Mouse (Mus musculus): ENCODE data around the gene Ero1l. TPM values are rescaled to one million over a fixed set of nuclear protein-coding genes. Genes with fewer than 3 reads are reported as not detected.

The Ero1l gene
- 10 to 100 TPM; 29.8 to 34.6 TPM for total RNA-seq (2021)
- long read RNA-seq, experiment 1, partial matches to known transcripts = 0 of 2 reads
- long read RNA-seq, experiment 1, other reads (novel, unspliced or antisense) = 2 of 2 reads
- long read RNA-seq, experiment 2, partial matches to known transcripts = 0 of 1 reads
- long read RNA-seq, experiment 2, other reads (novel, unspliced or antisense) = 1 of 1 reads

DNA sequence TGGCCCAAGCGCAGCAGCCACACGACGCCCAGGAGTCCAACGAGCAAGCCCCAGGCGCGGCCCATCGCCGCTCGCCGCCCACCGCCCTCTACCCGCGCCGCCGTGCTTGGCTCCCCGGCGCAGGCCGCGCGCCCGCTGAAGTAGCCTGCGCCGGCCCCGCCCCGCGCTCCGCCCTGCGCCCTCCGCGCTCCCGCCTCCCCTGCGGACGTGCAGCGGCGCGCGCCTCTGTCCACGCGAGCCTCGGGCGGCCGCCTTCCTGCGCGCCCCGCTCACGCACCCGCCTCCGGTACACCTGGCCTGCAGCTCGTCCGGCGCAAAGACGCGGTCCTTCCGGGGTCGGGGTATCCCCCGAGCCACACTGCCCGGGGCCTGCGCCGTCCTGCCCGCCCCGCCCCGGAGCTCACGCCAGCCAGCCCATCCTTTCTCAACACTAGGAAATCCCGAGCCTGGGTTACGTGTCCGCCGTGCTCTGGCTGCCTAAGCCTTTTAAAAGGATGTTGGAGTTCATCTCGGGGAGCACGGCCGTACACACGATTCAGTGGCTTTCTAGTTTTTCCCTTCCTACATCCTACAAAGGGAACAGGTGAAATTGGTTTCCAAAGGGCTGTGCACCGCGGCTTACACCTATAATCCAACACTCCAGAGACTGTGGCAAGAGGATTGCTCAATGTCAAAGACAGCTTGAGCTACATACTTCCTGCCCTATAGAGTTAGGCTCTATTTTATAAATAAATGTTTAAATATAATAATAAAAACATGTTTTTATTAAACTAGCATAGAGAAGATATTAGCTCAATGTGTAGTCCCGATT is at the start of gene Ero1l:
TSS of gene Ero1l (minus strand) at position 346 of the 811 bp plus-strand sequence.
- peak; percentile 89 for DNase-seq

DNA sequence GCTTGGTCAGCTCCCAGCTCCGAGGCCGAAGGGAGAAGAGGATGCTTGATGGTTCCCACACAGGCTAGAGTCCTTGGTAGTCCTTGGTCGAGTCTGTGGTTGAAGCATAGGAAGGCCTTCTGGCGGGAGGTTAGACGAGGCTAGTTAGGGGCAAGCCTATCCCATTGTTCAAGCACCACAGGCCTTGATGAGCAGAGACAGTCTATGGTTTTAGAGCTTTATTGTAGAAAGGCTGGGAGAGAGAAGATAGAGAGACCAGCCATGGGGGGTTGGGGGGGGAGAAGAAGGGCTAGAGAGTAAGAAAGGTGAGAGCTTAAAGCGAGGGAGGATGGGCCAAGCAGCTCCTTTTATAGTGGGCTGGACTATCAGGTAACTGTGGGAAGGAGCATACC is 46.6 kb upstream of the Ero1l start:
- no peak for DNase-seq

DNA sequence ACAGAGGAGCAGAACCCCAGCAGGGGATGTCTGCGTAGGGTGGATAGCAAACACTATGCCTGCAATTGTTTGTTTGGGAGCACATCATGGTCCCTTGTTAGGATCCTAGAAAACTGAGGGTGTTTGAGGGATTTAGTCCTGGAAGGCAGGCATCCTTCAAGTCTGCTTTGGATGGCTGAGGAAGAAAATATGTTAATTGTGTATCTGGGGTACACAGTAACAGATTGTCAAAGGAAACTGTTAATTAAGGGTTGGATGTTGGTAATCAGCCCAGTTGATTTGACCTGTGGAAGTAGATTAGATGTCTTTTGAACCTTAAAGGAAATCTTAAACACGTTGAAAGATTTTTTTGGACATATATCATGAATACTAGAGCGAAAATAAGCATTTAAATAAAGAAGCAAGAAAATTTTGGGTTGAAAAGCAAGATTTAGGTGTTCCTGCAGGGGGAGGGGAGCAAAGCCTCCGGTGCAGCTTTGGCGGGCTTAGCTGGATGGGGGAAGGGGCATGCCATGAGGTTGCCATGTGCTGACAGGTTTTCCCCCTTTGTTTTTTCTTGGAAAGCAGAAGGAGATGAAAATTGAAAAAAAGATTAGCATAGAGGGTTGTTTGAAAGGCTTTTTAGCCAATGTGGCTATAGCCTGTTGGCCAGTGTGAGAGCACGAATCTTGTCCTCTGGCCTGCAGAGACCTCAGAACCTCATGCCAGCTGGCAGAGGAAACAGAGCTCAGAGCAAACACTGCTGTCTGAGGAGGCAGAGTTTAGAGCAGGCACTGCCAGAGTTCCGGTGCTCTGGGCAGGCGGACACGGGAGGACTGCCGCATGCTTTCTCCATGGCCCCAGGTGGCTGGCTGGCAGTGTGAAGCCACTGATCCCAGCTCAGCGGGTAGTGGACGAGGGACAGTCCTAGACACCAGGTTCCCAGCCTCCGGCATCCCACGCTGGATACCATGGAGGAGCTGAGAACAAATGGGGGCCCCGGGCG is 45.9 kb upstream of the Ero1l start:
- DNase-seq = peak; percentile 71

DNA sequence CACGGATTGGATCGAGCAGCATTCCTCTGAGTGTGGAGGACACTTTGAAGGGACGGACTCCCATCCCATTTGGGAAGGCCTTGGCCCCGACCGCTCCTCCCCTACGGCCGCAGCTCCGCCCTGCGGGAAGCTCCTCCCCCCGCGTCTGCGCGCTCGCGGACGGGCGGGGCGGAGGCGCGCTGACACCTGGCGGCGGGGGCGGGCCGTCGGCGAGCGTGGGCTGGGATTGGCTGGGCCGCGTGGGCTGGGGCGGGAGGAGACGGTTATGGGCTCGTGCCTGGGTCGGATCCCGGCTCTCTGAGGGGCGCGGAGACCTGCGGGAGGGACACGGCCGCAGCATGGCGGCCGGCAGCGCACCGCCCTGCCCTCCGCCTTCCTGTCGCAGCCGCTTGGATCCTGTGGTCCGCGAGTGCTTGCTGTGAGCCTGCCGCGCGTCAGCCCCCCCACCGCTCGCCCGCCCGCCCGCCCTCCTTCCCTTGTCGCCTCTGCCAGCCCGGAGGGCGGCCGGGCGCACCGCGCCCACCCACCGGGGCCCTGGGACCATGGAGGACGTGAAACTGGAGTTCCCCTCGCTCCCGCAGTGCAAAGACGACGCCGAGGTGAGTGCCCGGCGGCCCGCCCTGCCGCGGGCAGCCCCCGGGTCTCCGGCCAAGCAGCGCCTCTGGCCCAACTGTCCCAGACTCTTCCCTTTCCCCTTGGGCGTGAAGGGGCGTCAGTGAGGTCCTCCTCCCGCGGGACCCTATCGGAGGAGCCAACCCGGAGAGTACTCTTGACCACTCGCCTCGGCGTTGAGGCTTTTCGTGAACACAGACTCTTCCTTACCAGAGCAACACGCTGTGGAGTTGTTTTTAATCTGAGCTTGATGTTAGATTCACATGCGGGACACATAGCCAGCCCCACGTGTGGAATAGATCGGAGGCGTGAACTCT is 32.6 kb upstream of the Ero1l start, which contains the start of gene Styx:
TSS of gene Styx (plus strand) at position 163 of the 929 bp plus-strand sequence.
- peak; percentile 99 for DNase-seq

DNA sequence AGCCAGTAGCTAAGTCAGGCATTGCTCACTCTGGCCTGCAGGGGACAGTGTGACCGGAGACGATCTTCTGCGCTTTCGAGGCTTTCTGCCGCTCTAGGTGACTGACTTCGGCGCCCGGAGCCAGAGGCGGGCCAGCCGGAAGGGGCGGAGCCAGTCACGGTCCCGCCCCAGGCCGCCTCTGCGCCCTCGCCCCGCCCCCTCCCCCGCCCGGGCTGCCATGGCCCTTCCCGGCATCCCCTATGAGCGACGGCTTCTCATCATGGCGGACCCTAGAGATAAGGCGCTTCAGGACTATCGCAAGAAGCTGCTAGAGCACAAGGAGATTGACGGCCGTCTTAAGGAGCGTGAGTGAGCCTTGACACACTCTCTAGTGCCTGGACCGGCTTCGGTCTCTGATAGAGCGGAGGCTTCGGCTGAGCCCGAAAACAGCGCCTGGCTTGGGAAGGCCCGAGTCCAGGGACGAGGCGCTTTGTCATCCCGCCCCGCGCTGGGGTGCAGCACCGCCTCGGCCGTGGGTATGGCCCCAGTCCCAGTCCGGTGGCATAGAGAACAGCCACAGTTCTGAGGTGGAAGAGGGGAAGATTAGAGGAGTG is 11.1 kb upstream of the Ero1l start, which contains the start of gene Psmc6:
TSS of gene Psmc6 (plus strand) at position 200 of the 593 bp plus-strand sequence.
- peak; percentile 94 for DNase-seq

DNA sequence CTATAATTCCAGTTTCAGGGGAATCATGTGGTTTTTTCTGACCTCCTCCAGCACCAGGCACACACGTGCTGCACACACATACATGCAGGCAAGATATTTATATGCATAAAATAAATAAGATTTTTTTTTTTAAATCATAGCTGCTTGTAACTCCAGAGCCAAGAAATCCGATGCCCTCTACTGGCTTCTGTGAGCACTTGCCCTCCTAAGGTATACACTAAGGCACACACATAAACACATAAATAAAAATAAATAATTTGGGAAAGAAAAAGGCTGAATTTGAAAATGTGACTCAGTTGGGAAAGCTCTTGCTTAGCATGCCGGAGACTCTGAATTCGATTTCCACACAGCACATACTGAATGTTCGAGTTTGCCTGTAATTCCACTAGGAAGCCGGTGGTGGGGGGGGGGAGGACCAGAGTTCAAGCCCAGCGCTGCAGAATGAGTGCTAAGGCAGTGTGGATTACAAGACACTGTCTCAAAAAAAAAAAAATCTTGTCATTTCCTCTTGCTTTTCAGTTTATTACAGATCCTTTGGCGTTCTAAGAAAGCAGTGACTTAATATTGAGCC is 10.5 kb upstream of the Ero1l start:
- no peak for DNase-seq

DNA sequence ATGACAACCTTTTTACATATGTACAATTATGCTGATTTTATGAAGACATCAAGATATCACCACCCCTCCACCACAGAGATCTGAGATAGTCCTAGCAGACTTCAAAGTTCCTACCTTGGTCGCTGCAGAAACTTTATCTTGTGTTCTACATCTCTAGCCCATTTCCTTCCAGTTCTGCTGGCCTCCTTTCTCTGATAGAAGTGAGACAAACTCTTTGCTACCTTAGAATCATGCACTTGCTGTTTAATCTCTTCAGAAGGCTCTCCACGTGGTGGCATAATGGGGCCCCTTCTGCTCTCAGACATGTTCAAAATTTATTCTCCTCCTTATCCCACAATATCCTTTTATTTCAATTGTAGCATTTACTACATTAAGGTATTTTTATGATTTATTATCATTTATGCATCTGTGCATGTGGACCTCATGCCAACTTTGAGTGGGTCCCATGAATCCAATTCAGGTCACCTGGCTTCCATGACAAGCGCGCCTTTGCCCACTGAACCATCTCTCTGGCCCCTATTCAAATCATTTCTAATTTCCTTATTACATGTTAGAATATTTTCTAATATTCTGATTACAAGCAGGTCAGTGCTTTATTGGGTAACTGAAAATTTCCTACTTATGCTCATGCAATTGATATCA is 9.6 kb upstream of the Ero1l start:
- DNase-seq = no peak

DNA sequence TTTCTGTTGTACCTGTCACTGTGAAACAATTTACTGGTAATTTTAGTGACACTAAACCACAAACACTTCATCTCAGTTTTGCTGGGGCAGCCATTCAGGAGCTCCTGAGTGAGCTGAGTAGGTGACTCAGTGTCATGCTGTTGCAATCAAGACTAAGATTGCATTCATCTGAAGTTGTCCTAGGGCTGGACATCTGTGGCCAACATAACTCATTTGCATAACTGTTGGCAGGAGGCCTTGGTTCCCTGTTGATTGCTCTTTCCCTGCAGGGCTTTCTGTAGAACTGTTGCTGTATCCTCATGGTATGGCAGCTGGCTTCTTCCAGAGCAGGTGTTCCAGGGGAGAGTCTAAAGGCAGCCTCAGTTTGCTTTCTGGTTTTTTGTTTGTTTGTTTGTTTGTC is 6.9 kb upstream of the Ero1l start:
- peak; percentile 65 for DNase-seq

DNA sequence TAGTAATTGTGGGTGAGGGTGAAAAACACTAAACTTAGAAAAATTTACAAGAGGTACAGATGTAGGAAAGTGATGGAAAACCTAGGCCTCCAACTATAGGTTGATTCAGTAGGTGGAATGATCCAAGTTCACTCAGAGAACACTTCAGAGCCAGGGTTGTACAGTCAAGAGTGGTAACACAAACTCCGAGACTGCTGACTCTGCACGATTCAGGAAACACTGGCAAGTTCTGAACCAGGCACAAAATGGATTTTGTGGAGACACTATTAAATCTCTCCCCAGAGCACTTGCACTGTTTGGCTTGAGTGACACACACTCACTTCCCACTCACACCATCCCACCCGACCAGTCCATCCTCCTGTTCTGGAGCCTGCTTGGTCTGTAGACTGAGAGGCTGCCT is 4.7 kb upstream of the Ero1l start:
- DNase-seq = no peak

DNA sequence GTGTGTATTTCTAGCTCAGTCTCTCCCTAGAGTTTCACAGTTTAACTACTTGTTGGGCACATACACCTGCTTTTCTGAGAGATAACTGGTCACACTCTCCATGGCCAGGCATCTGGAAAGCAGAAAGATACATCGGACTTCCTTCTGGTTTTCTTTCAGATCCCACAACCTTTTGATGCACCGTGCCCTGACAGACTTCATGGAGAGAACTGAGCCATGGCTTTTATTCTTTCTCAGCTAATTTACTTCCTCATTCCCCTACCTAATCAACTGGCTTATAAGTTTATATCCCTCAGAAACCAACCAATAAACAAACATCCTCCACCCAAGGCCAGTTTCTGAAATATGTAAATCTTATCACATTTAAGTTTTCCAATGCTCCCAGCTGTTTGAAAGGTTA is 3.9 kb upstream of the Ero1l start:
- DNase-seq = no peak

DNA sequence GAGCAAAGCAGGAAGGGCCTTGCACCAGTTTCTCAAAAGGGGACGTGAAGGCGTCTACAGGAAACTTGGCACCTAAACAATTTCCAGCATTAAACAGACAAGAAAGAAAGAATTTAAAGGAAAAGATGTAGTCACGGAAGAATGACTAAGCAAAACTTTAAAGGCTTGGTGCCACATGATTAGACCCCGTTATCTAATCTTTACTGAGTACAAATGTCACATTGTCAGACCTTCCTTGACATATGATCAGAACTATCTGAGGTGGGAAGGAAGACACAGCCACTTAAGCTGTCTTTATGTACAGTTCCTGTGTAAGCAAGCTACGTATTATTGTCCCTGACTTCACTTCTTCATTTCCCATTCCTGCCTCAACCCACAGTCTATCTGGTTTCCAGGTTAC is 3.1 kb upstream of the Ero1l start:
- DNase-seq = no peak

DNA sequence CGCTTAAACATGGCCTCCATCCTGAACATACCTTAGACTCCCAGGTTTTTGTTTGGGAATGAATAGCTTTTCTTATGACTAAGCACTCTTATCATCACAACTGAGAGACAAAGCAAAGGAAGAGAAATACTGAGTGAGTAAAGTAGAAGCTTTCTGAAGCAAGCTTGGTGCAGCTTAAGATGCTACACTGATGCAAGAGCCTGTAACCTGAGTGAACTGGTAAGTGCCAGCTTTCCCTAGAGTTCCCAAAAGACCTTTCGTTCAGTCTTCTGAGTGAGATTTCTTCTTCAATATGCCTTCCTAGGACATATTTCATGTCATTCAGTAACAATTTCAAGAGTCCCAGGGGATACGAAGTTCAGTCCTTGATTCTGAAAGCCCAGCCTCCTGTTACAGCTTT is 2.5 kb upstream of the Ero1l start:
- DNase-seq = no peak

DNA sequence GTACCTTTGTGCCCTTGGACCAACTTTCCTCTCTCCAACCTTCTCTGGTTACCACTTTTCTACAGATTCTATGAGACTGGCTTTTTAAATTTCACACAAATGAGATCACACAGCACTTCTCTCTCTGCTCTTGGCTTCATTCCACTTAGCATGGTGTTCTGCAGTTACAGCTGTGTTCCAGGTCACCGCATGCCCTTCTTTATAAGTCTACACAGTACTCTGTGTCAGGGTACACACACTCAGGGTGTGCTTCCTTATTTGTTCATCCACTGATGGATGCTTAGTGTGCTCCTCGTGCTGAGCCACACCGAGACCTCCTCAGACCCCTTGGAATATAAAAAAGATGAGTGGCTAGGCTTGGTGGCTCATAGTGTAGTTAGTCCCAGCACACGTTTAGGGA is 1.5 kb upstream of the Ero1l start:
- DNase-seq = no peak

DNA sequence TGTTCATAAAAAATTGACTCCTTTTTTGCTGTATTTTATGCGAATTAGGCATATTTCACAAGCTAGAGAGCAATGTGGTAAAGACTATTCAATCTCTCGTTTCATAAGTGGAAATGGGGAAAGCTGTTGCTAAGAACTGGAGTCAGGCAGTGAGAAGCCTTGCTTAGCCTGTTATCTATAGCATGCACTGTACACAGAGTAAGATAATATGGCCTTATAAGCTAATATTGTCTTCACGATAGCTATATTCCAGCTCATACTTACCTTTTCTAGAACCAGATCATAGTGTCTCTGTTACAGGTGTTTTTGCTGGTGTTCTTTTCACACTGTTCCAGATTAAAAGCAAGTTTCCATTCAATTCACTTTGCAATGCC is 653 bp upstream of the Ero1l start:
- no peak for DNase-seq

DNA sequence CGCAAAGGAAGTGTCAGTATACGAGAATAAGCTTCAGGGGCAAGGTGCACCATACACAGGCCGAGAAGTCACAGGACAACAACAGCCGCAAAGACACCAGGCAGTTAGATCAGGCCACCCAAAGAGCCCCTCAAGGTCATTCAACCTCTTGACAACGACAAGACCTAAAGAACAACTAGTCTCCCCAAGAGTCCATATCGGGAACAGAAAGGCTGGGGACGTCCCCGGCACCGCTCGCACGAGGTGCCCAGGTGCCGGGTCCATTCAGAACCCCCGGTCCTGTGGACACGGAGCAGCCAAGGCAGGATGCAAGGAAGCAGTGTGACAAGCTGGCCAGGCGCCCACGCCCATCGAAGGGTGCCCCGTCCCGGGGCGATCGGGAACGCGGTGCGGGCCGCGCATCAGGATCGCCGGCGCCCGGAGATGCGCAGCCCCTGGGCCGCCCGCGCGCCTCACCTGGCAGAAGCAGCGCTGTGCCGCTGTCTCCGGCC is 605 bp downstream of the Ero1l start:
- DNase-seq = no peak

DNA sequence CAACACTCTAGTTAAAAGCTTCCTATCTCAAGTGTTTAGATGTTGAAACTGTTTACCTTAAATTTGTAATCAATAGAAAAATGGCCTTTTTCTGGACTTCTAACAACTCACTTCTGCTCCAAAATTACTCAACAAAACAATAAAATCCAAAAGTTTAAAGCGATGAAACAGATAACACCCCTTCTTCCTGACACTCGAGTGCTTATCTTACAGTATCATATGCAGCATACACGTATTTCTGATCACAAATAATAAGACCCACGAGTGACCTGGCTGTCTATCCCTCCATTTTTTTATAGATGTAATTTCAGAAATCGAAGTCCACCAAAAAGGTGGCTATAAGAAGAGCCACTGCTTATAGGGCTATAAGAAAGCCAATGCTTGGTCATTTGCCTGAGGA is 1.6 kb downstream of the Ero1l start:
- no peak for DNase-seq

DNA sequence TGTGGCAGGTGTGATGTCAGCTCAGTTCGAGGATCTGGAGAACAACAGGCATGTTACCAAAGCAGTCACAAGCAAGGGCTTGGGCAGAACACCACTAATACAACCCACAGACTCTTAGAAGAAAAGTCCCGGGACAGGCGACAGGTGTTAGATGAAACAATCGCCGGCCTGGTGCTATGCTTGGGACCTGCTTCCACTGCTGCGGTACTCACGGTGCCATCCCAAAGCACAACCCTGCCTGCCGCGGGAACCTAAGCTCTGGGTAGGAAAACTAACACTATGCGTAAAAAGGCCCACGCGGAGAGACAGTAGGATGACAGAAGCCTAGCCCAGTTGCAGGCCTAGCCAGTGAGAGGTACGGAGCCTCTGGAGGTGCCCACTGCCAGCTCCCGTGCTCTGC is 8.5 kb downstream of the Ero1l start:
- no peak for DNase-seq

DNA sequence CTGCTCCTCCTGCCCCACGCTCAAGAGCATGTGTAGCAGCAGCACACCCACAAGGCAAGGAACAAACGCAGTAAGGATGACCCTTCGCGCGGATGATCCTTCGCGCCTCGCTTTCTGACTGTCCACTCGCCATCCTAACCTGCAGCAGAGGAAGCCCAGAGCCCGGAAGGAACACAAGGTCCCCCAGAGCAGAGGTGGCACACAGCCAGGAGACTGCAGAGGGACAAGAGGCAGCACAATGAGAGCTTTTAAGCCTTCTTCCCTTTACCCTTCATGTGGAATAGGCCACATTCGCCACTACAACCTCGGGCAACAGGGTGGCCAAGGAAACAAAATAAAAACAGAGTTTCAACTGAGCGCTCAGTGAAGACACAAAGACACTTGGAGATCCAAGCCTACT is 8.9 kb downstream of the Ero1l start:
- DNase-seq = peak; percentile 44

DNA sequence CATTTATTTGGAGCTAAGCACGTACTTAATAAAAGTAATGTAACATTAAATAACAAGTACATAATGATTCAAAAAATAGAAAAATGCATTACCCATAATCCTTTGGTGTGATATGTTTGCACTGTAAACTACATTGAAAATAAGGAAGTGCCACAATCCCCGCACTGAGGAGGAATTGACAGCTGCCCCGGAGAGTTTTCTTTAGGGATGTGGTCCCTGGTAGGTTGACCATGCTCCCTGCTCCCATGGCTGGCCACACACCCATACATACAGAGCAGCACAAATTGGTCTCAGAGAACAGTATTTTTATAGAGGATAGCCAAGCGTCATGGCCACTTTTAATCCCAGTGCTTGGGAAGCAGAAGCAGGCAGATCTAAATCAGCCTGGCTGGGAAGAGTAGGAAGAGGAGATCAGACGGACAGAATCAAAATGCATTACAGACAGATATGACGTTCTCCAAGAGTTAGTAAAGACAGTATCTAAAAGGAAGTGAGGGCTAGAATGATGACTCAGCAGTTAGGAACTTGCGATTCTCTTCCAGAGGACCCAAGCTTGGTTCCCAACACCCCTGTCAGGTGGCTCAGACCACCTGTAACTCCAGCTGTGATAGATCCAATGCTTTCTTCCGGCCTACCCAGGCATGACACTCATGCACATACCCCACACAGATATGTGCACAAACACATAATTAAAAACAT is 10.8 kb downstream of the Ero1l start:
- no peak for DNase-seq

All from adrenal gland, postnatal 10 days (tissue).